17 mouse cellular contexts compared by ENCODE assay signal in genomic region chr19:57132916-57133520, GRCm38 (mm10).
DNase-seq lines count a peak whose midpoint lies in the region; ATAC-seq and TF ChIP-seq lines count a peak whose summit lies in the region.
"Had no signal": no experiment of that assay in that cellular context is flagged by ENCODE, and none has a peak within 500 bp of the region (broad histone marks: within the 10 kb centered on the region; RNA-seq: fewer than 3 reads in every experiment).

No protein-coding gene starts in this region.

- TF ChIP-seq CTCF in midbrain, postnatal 0 days (IDR thresholded peaks at IDR 0.05): no peak

- peak overlapping the region; percentile 9; the same call in 1 of the 2 replicates for H3K27ac ChIP-seq in heart, embryonic 16.5 days (ENCODE audit: low read length)
- H3K27ac ChIP-seq in midbrain, embryonic 15.5 days: no peak overlapping the region
- H3K27ac ChIP-seq in midbrain, postnatal 0 days (ENCODE audit: low read depth, low read length): no peak overlapping the region
- peak overlapping the region; percentile 24; the same call in 1 of the 2 replicates for H3K27ac ChIP-seq in embryonic facial prominence, embryonic 10.5 days (replicated peaks)
- peak overlapping the region; percentile 75 for H3K27ac ChIP-seq in stomach, embryonic 16.5 days (ENCODE audit: low read length)
- H3K27ac ChIP-seq: hindbrain, embryonic 12.5 days; intestine, embryonic 15.5 days; lung, embryonic 15.5 days had no signal

- H3K27me3 ChIP-seq in heart, embryonic 16.5 days (ENCODE audit: control insufficient read depth, insufficient read depth, low read length): no peaks in the 10 kb centered on the region
- H3K27me3 ChIP-seq in midbrain, embryonic 15.5 days (replicated peaks): no peaks in the 10 kb centered on the region
- no peaks in the 10 kb centered on the region for H3K27me3 ChIP-seq in midbrain, postnatal 0 days (ENCODE audit: insufficient read depth, low read length)
- H3K27me3 ChIP-seq in embryonic facial prominence, embryonic 10.5 days (replicated peaks; ENCODE audit: low read depth, poor library complexity, severe bottlenecking): peaks cover 8% of the 10 kb centered on the region; the same call in 1 of the 2 replicates
- H3K27me3 ChIP-seq in stomach, embryonic 16.5 days (ENCODE audit: control insufficient read depth, insufficient read depth, low read length): no peaks in the 10 kb centered on the region
- H3K27me3 ChIP-seq: CH12.LX; heart, embryonic 12.5 days; hindbrain, embryonic 12.5 days; intestine, embryonic 15.5 days; lung, embryonic 15.5 days had no signal

- H3K4me3 ChIP-seq in heart, embryonic 16.5 days (ENCODE audit: low read length): no peak overlapping the region
- no peak overlapping the region; the same call in 1 of the 2 replicates for H3K4me3 ChIP-seq in midbrain, embryonic 15.5 days
- no peak overlapping the region for H3K4me3 ChIP-seq in midbrain, postnatal 0 days (ENCODE audit: low read depth, low read length)
- no peak overlapping the region for H3K4me3 ChIP-seq in embryonic facial prominence, embryonic 10.5 days
- no peak overlapping the region for H3K4me3 ChIP-seq in stomach, embryonic 16.5 days (replicated peaks; ENCODE audit: low read length)
- H3K4me3 ChIP-seq: erythroblast, embryonic 14.5 days; heart, embryonic 12.5 days; hindbrain, embryonic 12.5 days; intestine, embryonic 15.5 days; lung, embryonic 15.5 days had no signal

- no peak for ATAC-seq in heart, embryonic 16.5 days (replicated peaks; ENCODE audit: extremely low read depth, insufficient read depth, low FRiP score)
- ATAC-seq in midbrain, embryonic 15.5 days (replicated peaks): no peak
- no peak for ATAC-seq in midbrain, postnatal 0 days (ENCODE audit: low FRiP score)
- ATAC-seq in stomach, embryonic 16.5 days (ENCODE audit: insufficient read depth, low FRiP score): no peak
- ATAC-seq: forebrain, postnatal 0 days; intestine, embryonic 15.5 days had no signal

- DNase-seq in heart, adult 18-20 months: no peak
- DNase-seq in midbrain, postnatal 0 days (ENCODE audit: low spot score): no peak
- DNase-seq in embryonic facial prominence, embryonic 10.5 days (ENCODE audit: low spot score): no peak
- DNase-seq in retina, embryonic 14.5 days (ENCODE audit: low spot score): no peak
- DNase-seq: adrenal gland, postnatal 14 days; cerebellum, postnatal 10 days; forebrain, postnatal 0 days had no signal

- peaks cover 11% of the 10 kb centered on the region for H3K4me1 ChIP-seq in heart, embryonic 16.5 days (ENCODE audit: control insufficient read depth, insufficient read depth, low read length)
- peaks cover 23% of the 10 kb centered on the region for H3K4me1 ChIP-seq in midbrain, embryonic 15.5 days
- peaks cover 6% of the 10 kb centered on the region; the same call in 1 of the 2 replicates for H3K4me1 ChIP-seq in midbrain, postnatal 0 days (ENCODE audit: insufficient read depth, low read length)
- peaks cover 43% of the 10 kb centered on the region for H3K4me1 ChIP-seq in embryonic facial prominence, embryonic 10.5 days
- H3K4me1 ChIP-seq in stomach, embryonic 16.5 days (ENCODE audit: control insufficient read depth, insufficient read depth, low read length): peaks cover 20% of the 10 kb centered on the region

- no peak overlapping the region for H3K4me2 ChIP-seq in heart, embryonic 16.5 days (ENCODE audit: low read depth, low read length)
- peak overlapping the region; percentile 13; the same call in 1 of the 2 replicates for H3K4me2 ChIP-seq in midbrain, embryonic 15.5 days
- no peak overlapping the region for H3K4me2 ChIP-seq in midbrain, postnatal 0 days (ENCODE audit: low read depth, low read length, poor library complexity, severe bottlenecking)
- H3K4me2 ChIP-seq in stomach, embryonic 16.5 days (ENCODE audit: low read depth, low read length): no peak overlapping the region
- H3K4me2 ChIP-seq: heart, embryonic 12.5 days; hindbrain, embryonic 12.5 days; intestine, embryonic 15.5 days; liver, embryonic 11.5 days; lung, embryonic 15.5 days had no signal

- H3K9ac ChIP-seq in heart, embryonic 16.5 days (ENCODE audit: low read length): no peak overlapping the region
- H3K9ac ChIP-seq in midbrain, embryonic 15.5 days: no peak overlapping the region
- H3K9ac ChIP-seq in midbrain, postnatal 0 days (replicated peaks; ENCODE audit: low read length, poor library complexity, severe bottlenecking): no peak overlapping the region
- H3K9ac ChIP-seq in stomach, embryonic 16.5 days (ENCODE audit: low read length): 0 out of 2 replicates have a peak overlapping the region, but pooled peaks have one; percentile 11
- H3K9ac ChIP-seq: forebrain, postnatal 0 days; heart, embryonic 12.5 days; hindbrain, embryonic 12.5 days; intestine, embryonic 15.5 days; lung, embryonic 15.5 days had no signal

- no peaks in the 10 kb centered on the region for H3K9me3 ChIP-seq in heart, embryonic 16.5 days (replicated peaks; ENCODE audit: control insufficient read depth, low read length)
- no peaks in the 10 kb centered on the region for H3K9me3 ChIP-seq in midbrain, embryonic 15.5 days
- no peaks in the 10 kb centered on the region for H3K9me3 ChIP-seq in midbrain, postnatal 0 days (ENCODE audit: low read length)
- H3K9me3 ChIP-seq in embryonic facial prominence, embryonic 10.5 days: no peaks in the 10 kb centered on the region
- no peaks in the 10 kb centered on the region for H3K9me3 ChIP-seq in stomach, embryonic 16.5 days (replicated peaks; ENCODE audit: control insufficient read depth, low read length)
- H3K9me3 ChIP-seq: heart, embryonic 12.5 days; hindbrain, embryonic 12.5 days; intestine, embryonic 15.5 days; lung, embryonic 15.5 days had no signal

- H3K36me3 ChIP-seq in heart, embryonic 16.5 days (ENCODE audit: control insufficient read depth, insufficient read depth): peaks cover 9% of the 10 kb centered on the region
- H3K36me3 ChIP-seq in midbrain, embryonic 15.5 days (replicated peaks): no peaks in the 10 kb centered on the region
- 0 out of 2 replicates have a peak, but pooled peaks cover 6% of the 10 kb centered on the region for H3K36me3 ChIP-seq in midbrain, postnatal 0 days (ENCODE audit: insufficient read depth, low read length)
- no peaks in the 10 kb centered on the region for H3K36me3 ChIP-seq in embryonic facial prominence, embryonic 10.5 days (replicated peaks)
- no peaks in the 10 kb centered on the region for H3K36me3 ChIP-seq in stomach, embryonic 16.5 days (ENCODE audit: control insufficient read depth, insufficient read depth, low read length)
- H3K36me3 ChIP-seq: hindbrain, embryonic 12.5 days; intestine, embryonic 15.5 days; lung, embryonic 15.5 days had no signal

- 80% methylated on average over 6 of the region's 6 CpGs for WGBS in heart, embryonic 16.5 days
- 85% methylated on average over 6 of the region's 6 CpGs for WGBS in midbrain, embryonic 15.5 days
- 75% methylated on average over 6 of the region's 6 CpGs for WGBS in midbrain, postnatal 0 days
- WGBS in embryonic facial prominence, embryonic 10.5 days: 86% methylated on average over 6 of the region's 6 CpGs
- 87% methylated on average over 6 of the region's 6 CpGs for WGBS in stomach, embryonic 16.5 days

Comparison
In these comparisons a context has a peak if more than half of its experiments do, and no peak if none do; other contexts are left out.
1. H3K27ac ChIP-seq: peak in heart, embryonic 16.5 days (single experiment), embryonic facial prominence, embryonic 10.5 days (single experiment) and stomach, embryonic 16.5 days (single experiment); none in midbrain, embryonic 15.5 days (single experiment) and midbrain, postnatal 0 days (single experiment).